Mouse (Mus musculus) embryonic fibroblast, embryonic 13.5 days (primary cell): ENCODE results near the gene Serpina3f.

Experiments
- CTCF ChIP-seq: IDR thresholded peaks from 2 replicates; pipeline ENCODE4 v1.5.1; 2011; ENCODE audit warnings: mild to moderate bottlenecking, control low read depth, low read length, moderate library complexity, borderline replicate concordance; ENCODE audit not compliant: insufficient read depth
- POLR2A ChIP-seq: IDR thresholded peaks from 2 replicates; pipeline ENCODE4 v1.6.1; 2011; ENCODE audit warnings: low read depth, mild to moderate bottlenecking, control low read depth, low read length, moderate library complexity

DNA sequence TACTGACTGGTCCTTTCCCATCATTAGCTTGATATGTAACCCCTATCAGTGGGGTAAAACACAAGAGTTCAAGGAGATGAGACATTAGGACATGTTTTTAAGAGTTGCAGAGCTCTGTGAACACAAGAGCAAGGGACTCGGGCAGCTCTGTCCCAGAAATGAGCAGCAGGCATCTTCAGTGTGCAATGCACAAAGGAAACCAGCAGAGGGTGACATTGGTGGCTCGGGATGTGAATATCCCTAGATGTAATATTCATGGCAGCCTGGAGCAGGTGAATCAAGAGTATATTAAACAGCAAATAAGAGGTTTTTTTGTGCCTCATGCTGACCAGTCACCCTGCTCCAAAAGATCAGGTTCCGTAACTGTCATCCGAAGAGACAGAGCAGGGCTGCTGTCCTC, 5.2 kb upstream of the Serpina3f start:
- TF ChIP-seq CTCF = no peak
- TF ChIP-seq POLR2A = no peak
